Mouse (Mus musculus) liver, postnatal 0 days (tissue): ENCODE measurements at regions not wholly inside any gene's neighbourhood (a gene's known extent, or its start where the extent isn't known, plus 50 kb on each side); places are given as distances from the start of the nearest gene placed in this dataset.

Experiments used
- ATAC-seq: fragments of 200-750 bp; cut with Nextera tagmentation; 2 replicates; pipeline ENCODE4 v1.8.0; 2017; ENCODE audit warnings: mild to moderate bottlenecking, moderate library complexity
- DNase-seq: peaks from one replicate; pipeline ENCODE4 v3.0.0-alpha.2; 2016
- H3K27ac ChIP-seq: fragments of 300-500 bp; sonication (generic); 2 replicates; pipeline ENCODE4 v1.5.1; 2014; ENCODE audit warnings: antibody characterized with exemption, moderate library complexity, mild to moderate bottlenecking, low read depth
- H3K27me3 ChIP-seq: fragments of 300-500 bp; sonication (generic); 2 replicates; pipeline ENCODE4 v1.6.1; 2014; ENCODE audit warnings: low read length, control low read depth, mixed read lengths; ENCODE audit not compliant: insufficient read depth
- H3K36me3 ChIP-seq: fragments of 300-500 bp; sonication (generic); replicated peaks from 2 replicates; pipeline ENCODE4 v1.6.1; 2014; ENCODE audit warnings: mild to moderate bottlenecking, control low read depth, low read length, moderate library complexity, mixed read lengths; ENCODE audit not compliant: insufficient read depth
- H3K4me1 ChIP-seq: fragments of 300-500 bp; sonication (generic); 2 replicates; pipeline ENCODE4 v1.6.1; 2014; ENCODE audit warnings: antibody characterized with exemption, mild to moderate bottlenecking, control low read depth; ENCODE audit not compliant: insufficient read depth
- H3K4me2 ChIP-seq: fragments of 300-500 bp; sonication (generic); 2 replicates; pipeline ENCODE4 v1.6.1; 2014; ENCODE audit warnings: low read depth, mild to moderate bottlenecking, low read length, moderate library complexity, mixed read lengths
- H3K4me3 ChIP-seq: fragments of 300-500 bp; sonication (generic); 2 replicates; pipeline ENCODE4 v1.5.1; 2014; ENCODE audit warnings: low read depth, low read length
- H3K9ac ChIP-seq: fragments of 300-500 bp; sonication (generic); replicated peaks from 2 replicates; pipeline ENCODE4 v1.6.1; 2014; ENCODE audit warnings: mild to moderate bottlenecking, moderate library complexity
- H3K9me3 ChIP-seq: fragments of 300-500 bp; sonication (generic); 2 replicates; pipeline ENCODE4 v1.6.1; 2016; ENCODE audit warnings: mild to moderate bottlenecking, control low read depth, low read length, mixed read lengths
- CTCF ChIP-seq: sonication (generic); IDR thresholded peaks from 2 replicates; pipeline ENCODE4 v1.5.1; 2016; ENCODE audit warnings: antibody characterized with exemption, low read depth
- EP300 ChIP-seq: IDR thresholded peaks from 2 replicates; pipeline ENCODE4 v1.6.1; 2016; ENCODE audit warnings: antibody characterized with exemption, low read depth, mild to moderate bottlenecking
- WGBS: fragments of 180-500 bp; shearing (Covaris S2); extraction: QIAGEN DNeasy Blood & Tissue Kit; methylation state at CpG from one replicate; pipeline ENCODE4 v1.1.7; 2014; ENCODE audit not compliant: insufficient replicate concordance; 5-methylcytosine and 5-hydroxymethylcytosine counted together

DNA sequence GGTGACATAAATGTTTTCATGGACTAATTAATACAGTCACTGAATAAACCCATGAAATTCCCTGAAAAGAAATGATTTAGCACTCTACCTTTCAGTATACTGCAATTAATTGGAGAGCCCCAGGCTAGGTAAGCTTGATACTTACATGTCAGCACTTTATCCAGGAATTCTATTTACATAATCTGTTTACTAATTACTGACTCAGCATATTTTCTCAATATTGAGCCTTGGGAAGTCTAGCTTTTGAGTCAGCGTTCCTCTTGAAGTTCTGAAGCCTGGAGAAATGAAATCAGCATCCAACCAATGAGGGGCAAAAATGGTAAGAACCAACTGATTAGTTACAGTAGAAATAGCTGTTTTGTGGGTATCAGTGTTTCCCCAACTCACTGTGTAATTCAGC is 448.8 kb downstream of the Cps1 start:
- Histone ChIP-seq H3K4me3 (no peak overlapping the region), H3K9ac (no peak overlapping the region), H3K27ac (no peak overlapping the region), H3K27me3 (no peaks in the 10 kb centered on the region), H3K4me2 (no peak overlapping the region), H3K4me1 (no peaks in the 10 kb centered on the region), H3K36me3 (no peaks in the 10 kb centered on the region), H3K9me3 (no peaks in the 10 kb centered on the region)
- no peak for DNase-seq
- 76% methylated on average over 1 of the region's 1 CpGs for WGBS
- TF ChIP-seq CTCF: no peak
- no peak for TF ChIP-seq EP300
- no peak for ATAC-seq

DNA sequence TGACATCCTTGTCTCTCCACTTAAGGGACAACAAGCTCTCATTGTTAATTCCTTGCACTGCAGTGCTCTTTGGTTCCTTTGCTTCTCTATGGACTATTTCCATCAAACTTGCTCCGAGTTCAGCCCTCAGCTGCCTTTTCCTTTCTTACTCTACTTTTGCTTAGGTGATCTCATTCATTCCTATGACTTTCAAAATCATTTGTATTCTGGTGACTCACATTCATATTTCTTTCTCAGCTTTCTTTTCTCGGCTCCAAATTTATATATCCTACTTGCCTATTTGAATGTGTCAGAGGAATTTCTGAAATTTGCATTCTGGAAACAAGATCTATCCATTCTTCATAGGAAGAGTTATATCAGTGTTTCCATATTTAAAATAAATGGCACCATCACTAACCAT is 456.9 kb downstream of the Cps1 start:
- Histone ChIP-seq H3K36me3 (no peaks in the 10 kb centered on the region), H3K27ac (no peak overlapping the region), H3K4me2 (no peak overlapping the region), H3K4me3 (no peak overlapping the region), H3K9me3 (no peaks in the 10 kb centered on the region), H3K27me3 (no peaks in the 10 kb centered on the region), H3K4me1 (no peaks in the 10 kb centered on the region), H3K9ac (no peak overlapping the region)
- ATAC-seq (no peak), DNase-seq (no peak)
- 79% methylated on average over 2 of the region's 2 CpGs for WGBS
- no peak for TF ChIP-seq EP300
- no peak for TF ChIP-seq CTCF
